Mouse (Mus musculus) ES-Bruce4 (cell line): ENCODE results near the gene Inpp4a.

Experiments
- CTCF ChIP-seq: IDR thresholded peaks from one replicate; pipeline ENCODE4 v1.8.1; 2011; ENCODE audit warnings: low read depth, low read length
- EP300 ChIP-seq: IDR thresholded peaks from 2 replicates; pipeline ENCODE4 v1.6.1; 2011; ENCODE audit warnings: low read depth, low read length; ENCODE audit not compliant: insufficient read depth

DNA sequence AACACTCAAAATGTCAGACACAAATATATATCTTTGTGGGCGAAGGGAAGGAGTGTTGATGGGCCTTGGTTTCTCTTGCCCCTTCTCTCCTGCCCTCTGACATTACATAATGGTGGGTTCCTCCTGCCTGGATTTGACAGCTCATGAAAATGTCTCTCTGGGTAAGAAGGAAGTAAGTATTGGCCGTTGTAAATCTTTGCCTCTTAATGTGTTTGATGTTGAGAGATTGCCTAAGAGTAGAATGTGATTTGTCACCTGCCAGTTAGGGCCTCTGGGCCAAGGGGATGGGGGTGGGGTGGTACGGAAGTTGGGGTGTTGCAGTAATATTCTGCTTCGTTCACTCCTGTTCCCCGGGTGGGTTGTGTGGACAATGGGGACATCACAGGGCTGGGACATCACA, 985 bp downstream of the Inpp4a start:
- TF ChIP-seq EP300 (no peak), CTCF (no peak)
